Mouse (Mus musculus) embryonic facial prominence, embryonic 12.5 days (tissue): ENCODE data around the gene Brf1. TPM values are rescaled to one million over a fixed set of nuclear protein-coding genes. Genes with fewer than 3 reads are reported as not detected.
A peak's percentile ranks its signal among the peaks of the same experiment; 100 is the strongest.

Experiments used
- ATAC-seq: fragments of 200-750 bp; cut with Nextera tagmentation; 2 replicates; pipeline ENCODE4 v1.8.0; 2017; ENCODE audit not compliant: insufficient number of reproducible peaks, insufficient read depth, low FRiP score, low TSS enrichment
- H3K27ac ChIP-seq: fragments of 300-500 bp; sonication (generic); 2 replicates; pipeline ENCODE4 v1.5.1; 2016; ENCODE audit warnings: mild to moderate bottlenecking
- H3K27me3 ChIP-seq: fragments of 300-500 bp; sonication (generic); 2 replicates; pipeline ENCODE4 v1.6.1; 2016; ENCODE audit warnings: mild to moderate bottlenecking, moderate library complexity
- H3K36me3 ChIP-seq: fragments of 300-500 bp; sonication (generic); 2 replicates; pipeline ENCODE4 v1.6.1; 2016; ENCODE audit warnings: mild to moderate bottlenecking
- H3K4me1 ChIP-seq: fragments of 300-500 bp; sonication (generic); 2 replicates; pipeline ENCODE4 v1.6.1; 2016
- H3K4me2 ChIP-seq: fragments of 300-500 bp; sonication (generic); replicated peaks from 2 replicates; pipeline ENCODE4 v1.6.1; 2016; ENCODE audit warnings: mild to moderate bottlenecking, moderate library complexity
- H3K4me3 ChIP-seq: fragments of 300-500 bp; sonication (generic); 2 replicates; pipeline ENCODE4 v1.5.1; 2016; ENCODE audit warnings: mild to moderate bottlenecking
- H3K9ac ChIP-seq: fragments of 300-500 bp; sonication (generic); 2 replicates; pipeline ENCODE4 v1.6.1; 2016; ENCODE audit warnings: mild to moderate bottlenecking, moderate library complexity
- H3K9me3 ChIP-seq: fragments of 300-500 bp; sonication (generic); 2 replicates; pipeline ENCODE4 v1.6.1; 2016; ENCODE audit warnings: mild to moderate bottlenecking, moderate library complexity
- WGBS: fragments of 180-500 bp; shearing (Covaris S2); methylation state at CpG from one replicate; pipeline ENCODE4 v1.1.7; 2016; 5-methylcytosine and 5-hydroxymethylcytosine counted together
- polyA plus RNA-seq: library from polyadenylated mRNA; unstranded; fragments of >200 nt; fragmentation: Nextera tagmentation; extraction: Ambion mirVana; gene quantifications from 2 replicates; pipeline ENCODE4 v1.2.1, GENCODE M21; 2016

Brf1 gene
- polyA plus RNA-seq, 1 experiment from 2014 or later = 81.9 TPM

DNA sequence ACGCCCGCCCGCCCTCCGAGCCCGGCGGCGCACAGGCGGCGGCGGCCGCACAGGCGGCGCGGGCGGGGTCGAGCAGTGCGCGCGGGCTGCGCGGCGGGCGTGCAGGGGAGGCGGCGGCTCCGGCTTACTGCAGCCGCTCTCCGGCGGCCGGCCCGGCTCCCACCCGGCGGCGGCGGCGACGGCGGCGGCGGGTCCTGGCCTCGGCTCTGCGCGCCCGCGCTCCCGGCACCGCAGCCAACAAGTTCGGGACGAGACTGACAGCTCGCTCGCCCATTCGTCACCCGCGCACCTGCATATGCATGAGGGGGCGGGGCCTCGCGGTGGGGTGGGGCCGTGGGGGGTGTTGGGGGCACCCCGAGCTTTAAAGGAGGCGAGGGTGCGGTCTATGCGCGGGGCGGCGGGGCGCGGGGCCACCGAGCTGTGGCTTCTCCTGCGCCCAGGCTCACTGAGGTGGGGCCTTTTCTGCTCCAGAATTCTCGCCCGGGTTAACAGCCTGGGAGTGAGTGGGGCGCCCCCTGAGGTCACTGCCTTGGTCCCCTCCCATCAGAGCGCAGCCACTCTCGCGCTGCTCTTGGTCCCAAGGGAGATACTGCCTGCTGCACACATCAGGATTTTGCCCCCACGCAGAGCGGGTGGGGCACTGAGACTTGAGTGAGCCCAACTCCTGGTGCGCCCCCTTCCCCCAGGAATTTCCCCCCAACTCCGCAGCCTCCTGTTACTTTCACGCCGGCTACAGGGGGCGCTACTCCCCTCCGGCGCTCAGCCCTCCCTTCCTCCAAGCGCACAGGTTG lies 70.7 kb downstream of the Brf1 start, which contains the start of gene Jag2:
Gene Jag2, minus strand, starts transcription at position 215 of the 791 bp plus-strand sequence.
- H3K4me1 ChIP-seq = peaks cover 30% of the 10 kb centered on the region; the same call in 1 of the 2 replicates
- no peaks in the 10 kb centered on the region for H3K9me3 ChIP-seq
- peaks cover 65% of the 10 kb centered on the region for H3K27me3 ChIP-seq
- peak within 1 kb of the TSS; percentile 42; the same call in 1 of the 2 replicates for H3K27ac ChIP-seq
- WGBS = 1% methylated on average over 60 of the region's 85 CpGs
- peak within 1 kb of the TSS; percentile 47 for H3K4me3 ChIP-seq
- H3K4me2 ChIP-seq = peak within 1 kb of the TSS; percentile 82
- H3K36me3 ChIP-seq = no peaks in the 10 kb centered on the region
- peak; percentile 22; the same call in 1 of the 2 replicates for ATAC-seq
- H3K9ac ChIP-seq = peak within 1 kb of the TSS; percentile 41

DNA sequence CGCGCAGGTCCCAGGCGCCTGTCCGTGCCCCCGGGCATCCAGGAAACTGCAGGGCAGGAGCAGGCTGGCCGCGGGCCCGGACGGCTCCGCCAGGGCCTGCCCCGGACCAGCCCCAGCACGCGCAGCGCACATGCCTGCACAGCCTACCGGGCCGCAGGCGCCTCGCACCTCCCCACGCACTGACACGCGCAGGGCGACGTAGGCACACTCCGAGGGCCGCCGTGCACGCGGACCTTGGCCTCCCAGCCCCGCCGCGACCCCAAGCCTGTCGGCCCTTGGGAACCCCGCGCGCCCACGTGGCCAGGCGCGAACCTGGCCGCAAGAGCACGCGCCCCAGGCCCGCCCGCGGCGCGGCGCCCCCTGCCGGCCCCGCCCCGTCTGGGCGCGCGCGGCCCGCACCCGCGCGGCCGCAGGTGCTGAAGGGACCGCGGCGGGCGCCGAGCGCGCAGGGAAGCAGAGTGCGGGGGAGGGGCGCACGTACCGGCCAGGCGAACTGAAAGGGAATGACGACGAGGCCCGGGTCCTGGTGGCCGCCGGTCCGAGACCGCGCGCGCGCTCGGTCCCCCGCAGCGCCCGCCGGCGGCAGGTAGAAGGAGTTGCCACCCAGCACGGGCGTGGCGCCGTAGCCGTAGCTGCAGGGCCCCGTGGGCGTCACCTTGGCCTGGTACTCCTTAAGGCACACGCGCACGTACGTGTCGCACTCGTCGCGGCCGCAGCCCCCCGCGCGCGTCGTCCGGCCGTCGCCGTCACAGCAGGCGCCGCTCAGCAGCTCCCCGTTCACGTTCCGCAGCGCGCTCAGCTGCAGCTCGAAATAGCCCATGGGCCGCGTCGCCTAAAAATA lies 71.9 kb downstream of the Brf1 start:
- Histone ChIP-seq H3K27me3 (peaks cover 69% of the 10 kb centered on the region), H3K4me2 (peak overlapping the region; percentile 82), H3K9me3 (no peaks in the 10 kb centered on the region), H3K4me1 (peaks cover 31% of the 10 kb centered on the region; the same call in 1 of the 2 replicates), H3K36me3 (no peaks in the 10 kb centered on the region), H3K9ac (peak overlapping the region; percentile 52), H3K27ac (peak overlapping the region; percentile 42; the same call in 1 of the 2 replicates), H3K4me3 (peak overlapping the region; percentile 47)
- 1% methylated on average over 119 of the region's 124 CpGs for whole genome bisulfite sequencing
- ATAC-seq = no peak

DNA sequence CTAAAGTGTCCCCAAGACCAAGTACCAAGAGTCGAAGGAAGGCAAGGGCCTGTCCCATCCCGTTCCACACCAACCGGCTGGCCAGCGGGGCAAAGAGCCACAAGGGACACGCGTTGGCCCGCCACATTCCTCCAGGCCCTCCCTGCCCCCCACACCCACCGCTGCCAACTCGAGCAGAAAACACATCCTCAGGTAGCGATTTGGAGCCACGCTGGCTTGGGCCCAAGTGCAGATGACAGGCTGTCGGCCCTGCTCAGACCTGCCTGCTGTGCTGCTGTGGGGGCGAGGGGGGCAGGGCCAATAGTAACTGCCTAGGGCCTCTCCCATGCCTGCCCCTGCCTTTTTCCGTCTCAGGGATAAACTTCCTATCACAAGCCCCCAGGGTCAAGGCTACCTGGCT lies 73.2 kb downstream of the Brf1 start:
- Histone ChIP-seq H3K27ac (no peak overlapping the region), H3K9ac (0 out of 2 replicates have a peak overlapping the region, but pooled peaks have one; percentile 7), H3K4me1 (peaks cover 32% of the 10 kb centered on the region; the same call in 1 of the 2 replicates), H3K4me2 (peak overlapping the region; percentile 82), H3K4me3 (no peak overlapping the region), H3K9me3 (no peaks in the 10 kb centered on the region), H3K36me3 (no peaks in the 10 kb centered on the region), H3K27me3 (peaks cover 67% of the 10 kb centered on the region)
- ATAC-seq = no peak
- 53% methylated on average over 14 of the region's 14 CpGs for WGBS

DNA sequence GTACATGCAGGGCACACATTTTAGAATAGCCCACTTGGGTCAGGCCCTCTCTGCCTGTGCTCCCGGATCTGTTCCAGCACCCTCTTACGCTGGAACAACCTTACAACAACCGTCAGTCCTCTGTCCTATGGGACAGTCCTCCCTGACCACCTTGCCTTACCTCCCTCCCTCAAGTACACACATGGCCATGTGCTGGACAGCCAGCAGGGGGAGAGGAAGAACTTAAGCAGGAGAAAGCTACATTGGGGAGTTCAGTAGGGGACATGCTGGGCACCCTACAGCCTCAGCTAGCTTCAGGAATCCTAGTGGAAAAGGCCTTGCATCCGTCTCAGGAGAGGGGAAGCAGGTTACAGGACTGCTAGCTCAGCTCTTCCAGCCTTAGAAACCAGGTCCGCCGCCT lies 74.6 kb downstream of the Brf1 start:
- 73% methylated on average over 6 of the region's 6 CpGs for WGBS
- Histone ChIP-seq H3K9ac (no peak overlapping the region), H3K4me1 (peaks cover 37% of the 10 kb centered on the region; the same call in 1 of the 2 replicates), H3K4me2 (no peak overlapping the region), H3K27ac (no peak overlapping the region), H3K4me3 (no peak overlapping the region), H3K9me3 (no peaks in the 10 kb centered on the region), H3K27me3 (peaks cover 56% of the 10 kb centered on the region), H3K36me3 (no peaks in the 10 kb centered on the region)
- no peak for ATAC-seq

DNA sequence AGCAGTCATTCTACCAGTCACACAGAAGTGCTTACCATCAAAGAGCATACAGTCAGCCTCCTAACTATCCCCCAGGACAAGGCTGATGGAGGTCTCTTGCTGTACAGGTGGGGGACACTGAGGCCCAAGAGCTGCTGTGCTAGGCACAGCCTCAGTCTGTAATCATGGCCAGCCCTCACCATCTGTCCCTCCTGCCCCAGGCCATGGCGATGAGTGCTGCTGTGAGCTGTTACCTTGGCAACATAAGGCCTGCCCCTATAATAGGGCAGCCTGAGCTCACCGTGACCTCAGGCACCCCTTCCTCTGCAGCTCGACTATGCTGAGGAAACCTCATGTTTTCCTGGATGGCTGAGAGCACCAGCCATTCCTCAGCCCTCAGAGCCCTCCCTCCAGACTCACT lies 78.0 kb downstream of the Brf1 start:
- no peaks in the 10 kb centered on the region for H3K9me3 ChIP-seq
- H3K4me2 ChIP-seq = no peak overlapping the region
- no peak overlapping the region for H3K27ac ChIP-seq
- H3K4me3 ChIP-seq = no peak overlapping the region
- WGBS = 19% methylated on average over 3 of the region's 3 CpGs
- no peak for ATAC-seq
- peaks cover 18% of the 10 kb centered on the region; the same call in 1 of the 2 replicates for H3K4me1 ChIP-seq
- peaks cover 24% of the 10 kb centered on the region for H3K27me3 ChIP-seq
- H3K36me3 ChIP-seq = no peaks in the 10 kb centered on the region
- no peak overlapping the region for H3K9ac ChIP-seq

DNA sequence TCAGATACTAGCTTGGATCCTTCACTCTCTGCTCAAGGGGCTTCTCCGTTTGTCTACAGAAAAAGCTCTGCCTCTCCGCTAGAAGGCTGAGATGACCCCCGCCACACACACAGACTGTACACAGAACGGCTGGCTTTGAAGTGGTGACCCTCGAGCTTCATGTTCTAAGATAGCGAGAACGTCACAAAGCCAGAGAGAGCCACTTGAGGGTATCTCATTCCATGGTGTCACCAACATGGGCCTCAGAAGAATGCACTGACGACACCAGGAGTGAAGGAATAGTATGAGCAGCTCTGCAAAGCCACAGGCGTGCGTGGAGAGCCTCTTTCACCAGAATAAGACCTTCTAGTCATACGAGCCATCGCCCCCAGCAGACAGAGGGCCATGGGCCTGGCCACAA lies 79.0 kb downstream of the Brf1 start:
- peaks cover 13% of the 10 kb centered on the region; the same call in 1 of the 2 replicates for H3K4me1 ChIP-seq
- WGBS = 77% methylated on average over 12 of the region's 12 CpGs
- no peak overlapping the region for H3K27ac ChIP-seq

DNA sequence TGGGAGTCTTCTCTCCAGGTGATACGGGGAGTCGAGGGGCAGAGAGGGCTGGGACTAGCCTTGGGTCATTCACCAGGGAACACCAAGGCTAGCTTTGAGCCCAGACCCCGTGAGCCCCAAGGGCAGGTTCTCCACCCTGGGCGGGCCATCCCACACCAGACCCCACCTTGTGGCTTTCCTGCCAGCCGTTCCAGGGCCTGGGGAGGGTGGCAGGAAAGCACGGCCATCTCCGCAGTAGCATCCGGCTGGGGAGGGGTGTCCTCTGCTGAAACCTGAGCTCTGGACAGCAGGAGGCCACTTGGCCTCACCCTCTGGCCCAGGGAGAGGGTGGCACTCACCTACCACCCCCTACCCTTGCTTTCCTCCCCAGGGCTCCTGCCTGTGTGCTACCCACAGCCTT lies 82.6 kb downstream of the Brf1 start:
- no peak overlapping the region for H3K4me2 ChIP-seq
- no peaks in the 10 kb centered on the region for H3K9me3 ChIP-seq
- no peak overlapping the region for H3K4me3 ChIP-seq
- H3K4me1 ChIP-seq = peaks cover 10% of the 10 kb centered on the region; the same call in 1 of the 2 replicates
- no peak overlapping the region for H3K27ac ChIP-seq
- ATAC-seq = no peak
- H3K27me3 ChIP-seq = no peaks in the 10 kb centered on the region
- no peak overlapping the region; the same call in 1 of the 2 replicates for H3K9ac ChIP-seq
- 51% methylated on average over 8 of the region's 8 CpGs for WGBS
- no peaks in the 10 kb centered on the region for H3K36me3 ChIP-seq

More for the DNA sequence above, 79.0 kb downstream of the Brf1 start:
- Histone ChIP-seq H3K4me2 (no peak overlapping the region), H3K36me3 (no peaks in the 10 kb centered on the region), H3K9me3 (no peaks in the 10 kb centered on the region), H3K9ac (no peak overlapping the region), H3K4me3 (no peak overlapping the region), H3K27me3 (peaks cover 14% of the 10 kb centered on the region)
- no peak for ATAC-seq

DNA sequence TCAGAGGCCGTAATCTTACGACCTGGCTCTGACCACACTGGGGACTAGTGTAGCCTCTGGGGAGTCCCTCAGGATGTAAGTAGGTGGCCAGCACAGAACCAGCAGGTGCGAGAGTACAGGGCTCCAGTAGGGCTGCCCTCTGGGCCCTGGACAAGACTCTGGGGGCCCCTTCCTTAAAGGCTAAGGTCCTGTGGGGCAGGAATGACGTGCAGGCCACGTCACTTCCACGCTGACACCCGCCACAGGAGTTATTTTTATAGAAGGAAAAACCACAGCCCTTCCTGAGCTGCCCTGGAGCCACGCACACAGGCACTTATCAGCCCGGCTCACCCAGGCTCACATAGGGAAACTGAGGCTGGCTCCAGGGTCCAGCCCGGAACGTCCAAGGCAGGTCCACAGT lies 83.0 kb downstream of the Brf1 start:
- no peak overlapping the region for H3K4me3 ChIP-seq
- H3K4me1 ChIP-seq = peaks cover 7% of the 10 kb centered on the region; the same call in 1 of the 2 replicates
- WGBS = 77% methylated on average over 11 of the region's 11 CpGs
- H3K9ac ChIP-seq = no peak overlapping the region
- H3K4me2 ChIP-seq = no peak overlapping the region
- H3K9me3 ChIP-seq = no peaks in the 10 kb centered on the region
- H3K36me3 ChIP-seq = no peaks in the 10 kb centered on the region
- H3K27ac ChIP-seq = no peak overlapping the region
- no peak for ATAC-seq
- H3K27me3 ChIP-seq = no peaks in the 10 kb centered on the region

DNA sequence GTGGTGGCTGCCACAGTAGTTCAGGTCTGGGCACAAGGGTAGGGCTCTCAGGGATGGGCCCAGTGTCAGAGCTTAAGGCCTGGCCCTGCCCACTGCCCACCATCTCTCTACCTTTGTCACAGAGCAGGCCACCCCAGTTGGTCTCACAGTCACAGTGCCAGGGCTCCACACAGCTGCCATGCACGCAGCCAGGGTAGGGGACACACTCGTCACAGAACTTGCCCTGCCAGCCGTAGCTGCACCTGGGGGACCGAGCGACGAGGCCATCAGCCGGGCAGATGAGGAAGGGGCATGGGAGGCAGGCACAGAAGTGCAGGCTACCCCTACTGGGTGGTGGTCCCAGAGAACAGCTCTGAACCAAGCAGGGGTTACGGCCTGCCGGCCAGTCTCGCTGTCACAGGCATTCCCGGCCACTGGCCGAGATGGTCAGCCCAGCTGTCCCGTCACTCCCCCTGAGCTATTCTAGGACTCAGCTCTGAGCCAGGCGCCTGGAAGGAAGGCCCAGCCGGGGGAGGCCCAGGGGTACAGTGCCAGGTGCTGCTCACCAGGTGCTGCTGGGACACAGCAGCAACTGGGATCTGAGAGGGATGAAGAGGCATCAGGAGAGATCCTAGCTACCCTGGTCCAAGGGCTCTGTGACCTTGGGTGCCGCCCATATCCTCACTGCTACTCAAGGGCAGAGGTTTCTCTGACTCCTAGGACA lies 83.7 kb downstream of the Brf1 start:
- H3K4me1 ChIP-seq = peaks cover 2% of the 10 kb centered on the region; the same call in 1 of the 2 replicates
- 81% methylated on average over 16 of the region's 16 CpGs for WGBS

DNA sequence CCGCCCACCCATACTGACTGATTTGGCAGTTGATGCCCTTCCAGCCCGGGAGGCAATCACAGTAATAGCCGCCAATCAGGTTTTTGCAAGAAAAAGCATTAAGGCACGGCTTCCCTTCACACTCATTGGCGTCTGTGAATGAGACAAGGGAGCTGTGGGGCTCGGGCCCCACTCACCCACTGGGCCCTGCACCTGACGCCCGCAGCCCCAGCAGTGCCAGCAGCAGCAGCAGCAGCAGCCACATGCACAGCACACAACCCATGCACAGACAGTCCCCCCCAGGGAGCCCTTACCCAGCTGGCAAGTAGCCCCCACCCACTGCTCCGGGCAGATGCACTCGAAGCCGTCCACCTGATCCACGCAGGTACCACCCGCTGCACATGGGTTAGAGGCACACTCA lies 84.9 kb downstream of the Brf1 start:
- 82% methylated on average over 13 of the region's 13 CpGs for WGBS
- Histone ChIP-seq H3K4me1 (no peaks in the 10 kb centered on the region), H3K9ac (no peak overlapping the region), H3K27ac (no peak overlapping the region), H3K36me3 (peaks cover 6% of the 10 kb centered on the region; the same call in 1 of the 2 replicates), H3K4me3 (no peak overlapping the region), H3K27me3 (no peaks in the 10 kb centered on the region), H3K9me3 (no peaks in the 10 kb centered on the region), H3K4me2 (no peak overlapping the region)
- no peak for ATAC-seq

More for the DNA sequence above, 83.7 kb downstream of the Brf1 start:
- Histone ChIP-seq H3K27me3 (no peaks in the 10 kb centered on the region), H3K4me2 (no peak overlapping the region), H3K9me3 (no peaks in the 10 kb centered on the region), H3K27ac (no peak overlapping the region), H3K36me3 (peaks cover 2% of the 10 kb centered on the region; the same call in 1 of the 2 replicates), H3K9ac (no peak overlapping the region), H3K4me3 (no peak overlapping the region)
- no peak for ATAC-seq

DNA sequence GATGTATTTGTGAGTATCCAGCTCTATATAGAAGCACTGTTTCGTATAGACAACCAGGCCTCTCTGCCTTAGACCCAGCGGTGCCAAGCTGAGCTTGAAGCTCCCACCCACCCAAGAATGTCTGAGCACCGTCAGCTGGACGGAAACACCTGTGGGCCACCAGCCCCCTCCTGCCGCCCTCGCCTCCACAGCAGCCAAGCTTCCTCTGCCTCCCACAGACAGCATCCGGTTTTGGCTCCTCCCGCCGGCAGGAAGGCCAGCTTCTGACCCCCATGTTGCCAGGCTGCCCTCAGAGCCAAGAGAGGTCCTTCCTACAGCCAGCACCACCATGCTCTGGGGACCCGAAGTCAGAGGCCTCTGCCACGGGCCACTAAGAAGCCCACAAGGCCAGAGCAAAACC lies 86.0 kb downstream of the Brf1 start:
- Histone ChIP-seq H3K27me3 (no peaks in the 10 kb centered on the region), H3K9me3 (no peaks in the 10 kb centered on the region), H3K4me1 (no peaks in the 10 kb centered on the region), H3K36me3 (peaks cover 8% of the 10 kb centered on the region; the same call in 1 of the 2 replicates), H3K9ac (no peak overlapping the region), H3K27ac (no peak overlapping the region), H3K4me3 (no peak overlapping the region), H3K4me2 (no peak overlapping the region)
- no peak for ATAC-seq
- 75% methylated on average over 11 of the region's 11 CpGs for WGBS
